Mouse (Mus musculus): ENCODE measurements around the gene Adamts9. TPM values are rescaled to one million over a fixed set of nuclear protein-coding genes. Genes with fewer than 3 reads are reported as not detected.

Adamts9 gene
- polyA plus RNA-seq (2012; rRNA removed) = 1.7 and 2.0 TPM in 2 replicates

- no peak for TF ChIP-seq POLR2A (IDR thresholded peaks at IDR 0.05; ENCODE audit: borderline replicate concordance, insufficient read depth, low read length)
- WGBS = under 1% methylated on average over 66 of the region's 68 CpGs
- Histone ChIP-seq H3K27me3 (ENCODE audit: control insufficient read depth, insufficient read depth, low read length) (no peaks in the 10 kb centered on the region; the same call in 1 of the 2 replicates), H3K27ac (ENCODE audit: insufficient read depth, low read length) (no peak within 1 kb of the TSS), H3K4me3 (replicated peaks; ENCODE audit: insufficient read depth, low read depth, low read length) (peak within 1 kb of the TSS; percentile 45), H3K4me1 (ENCODE audit: control insufficient read depth, insufficient read depth, low read length) (no peaks in the 10 kb centered on the region)
- peak; percentile 21 to 26 for DNase-seq
These were observed at the start of gene Adamts9 for GRCm38 (mm10) chr6:92943057-92943781. TSS of gene Adamts9 (minus strand) at chr6:92943492.

GRCm38 (mm10) chr6:92991616-92992015, 48.3 kb upstream of the Adamts9 start:
- DNase-seq = no peak
- TF ChIP-seq POLR2A (IDR thresholded peaks at IDR 0.05; ENCODE audit: borderline replicate concordance, insufficient read depth, low read length) (no peak), CTCF (IDR thresholded peaks at IDR 0.05; ENCODE audit: borderline replicate concordance, insufficient read depth, low read depth, low read length) (no peak)
- Histone ChIP-seq H3K4me3 (replicated peaks; ENCODE audit: insufficient read depth, low read depth, low read length) (no peak overlapping the region), H3K27me3 (ENCODE audit: control insufficient read depth, insufficient read depth, low read length) (no peaks in the 10 kb centered on the region), H3K4me1 (ENCODE audit: control insufficient read depth, insufficient read depth, low read length) (no peaks in the 10 kb centered on the region), H3K27ac (ENCODE audit: insufficient read depth, low read length) (no peak overlapping the region)
- 12% methylated on average over 1 of the region's 1 CpGs for WGBS

GRCm38 (mm10) chr6:92988620-92988998, 45.3 kb upstream of the Adamts9 start:
- Histone ChIP-seq H3K27ac (ENCODE audit: insufficient read depth, low read length) (no peak overlapping the region), H3K4me3 (replicated peaks; ENCODE audit: insufficient read depth, low read depth, low read length) (no peak overlapping the region), H3K4me1 (ENCODE audit: control insufficient read depth, insufficient read depth, low read length) (no peaks in the 10 kb centered on the region), H3K27me3 (ENCODE audit: control insufficient read depth, insufficient read depth, low read length) (no peaks in the 10 kb centered on the region)
- 90% methylated on average over 10 of the region's 10 CpGs for WGBS
- TF ChIP-seq CTCF (IDR thresholded peaks at IDR 0.05; ENCODE audit: borderline replicate concordance, insufficient read depth, low read depth, low read length) (no peak), POLR2A (IDR thresholded peaks at IDR 0.05; ENCODE audit: borderline replicate concordance, insufficient read depth, low read length) (no peak)
- no peak for DNase-seq

- TF ChIP-seq POLR2A (IDR thresholded peaks at IDR 0.05; ENCODE audit: borderline replicate concordance, insufficient read depth, low read length) (no peak), CTCF (IDR thresholded peaks at IDR 0.05; ENCODE audit: borderline replicate concordance, insufficient read depth, low read depth, low read length) (no peak)
- WGBS = 82% methylated on average over 14 of the region's 14 CpGs
These were observed 44.7 kb upstream of the Adamts9 start for GRCm38 (mm10) chr6:92987846-92988619.

DNA sequence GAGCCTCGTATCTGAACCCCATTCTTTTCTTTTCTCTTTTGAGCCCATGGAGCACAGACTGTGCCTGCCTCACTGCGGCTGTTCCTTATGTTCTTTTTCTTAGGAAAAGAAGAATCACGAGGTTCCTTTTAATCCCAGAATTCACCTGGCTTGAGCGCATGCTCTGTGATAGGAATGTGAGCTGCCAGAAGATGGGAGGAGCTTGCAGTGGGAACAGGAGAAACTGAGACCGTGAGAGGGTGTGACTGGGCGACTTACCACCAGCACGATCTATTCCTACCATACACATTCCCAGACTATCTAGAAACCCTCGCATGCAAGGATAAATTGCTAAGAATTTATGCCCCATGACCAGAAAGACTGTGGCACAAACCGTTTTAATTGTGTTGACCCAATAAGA, 44.1 kb upstream of the Adamts9 start:
- Histone ChIP-seq H3K4me1 (ENCODE audit: control insufficient read depth, insufficient read depth, low read length) (no peaks in the 10 kb centered on the region), H3K4me3 (replicated peaks; ENCODE audit: insufficient read depth, low read depth, low read length) (no peak overlapping the region), H3K27me3 (ENCODE audit: control insufficient read depth, insufficient read depth, low read length) (no peaks in the 10 kb centered on the region), H3K27ac (ENCODE audit: insufficient read depth, low read length) (no peak overlapping the region)
- 89% methylated on average over 9 of the region's 9 CpGs for WGBS
- DNase-seq = no peak
- TF ChIP-seq CTCF (IDR thresholded peaks at IDR 0.05; ENCODE audit: borderline replicate concordance, insufficient read depth, low read depth, low read length) (no peak), POLR2A (IDR thresholded peaks at IDR 0.05; ENCODE audit: borderline replicate concordance, insufficient read depth, low read length) (no peak)

More at GRCm38 (mm10) chr6:92987846-92988619, 44.7 kb upstream of the Adamts9 start:
- Histone ChIP-seq H3K4me1 (ENCODE audit: control insufficient read depth, insufficient read depth, low read length) (no peaks in the 10 kb centered on the region), H3K27ac (ENCODE audit: insufficient read depth, low read length) (no peak overlapping the region), H3K27me3 (ENCODE audit: control insufficient read depth, insufficient read depth, low read length) (no peaks in the 10 kb centered on the region), H3K4me3 (replicated peaks; ENCODE audit: insufficient read depth, low read depth, low read length) (no peak overlapping the region)
- DNase-seq = no peak

- no peak overlapping the region for H3K27ac ChIP-seq (ENCODE audit: insufficient read depth, low read length)
- no peak for DNase-seq
- no peaks in the 10 kb centered on the region for H3K4me1 ChIP-seq (ENCODE audit: control insufficient read depth, insufficient read depth, low read length)
- no peak overlapping the region for H3K4me3 ChIP-seq (replicated peaks; ENCODE audit: insufficient read depth, low read depth, low read length)
- H3K27me3 ChIP-seq (ENCODE audit: control insufficient read depth, insufficient read depth, low read length) = no peaks in the 10 kb centered on the region; the same call in 1 of the 2 replicates
- TF ChIP-seq CTCF (IDR thresholded peaks at IDR 0.05; ENCODE audit: borderline replicate concordance, insufficient read depth, low read depth, low read length) (no peak), POLR2A (IDR thresholded peaks at IDR 0.05; ENCODE audit: borderline replicate concordance, insufficient read depth, low read length) (no peak)
- WGBS = 55% methylated on average over 7 of the region's 7 CpGs
These were observed 40.1 kb upstream of the Adamts9 start for GRCm38 (mm10) chr6:92983421-92983820.

GRCm38 (mm10) chr6:92981451-92982186, 38.3 kb upstream of the Adamts9 start:
- no peak overlapping the region for H3K27ac ChIP-seq (ENCODE audit: insufficient read depth, low read length)
- WGBS = 87% methylated on average over 7 of the region's 7 CpGs
- no peaks in the 10 kb centered on the region; the same call in 1 of the 2 replicates for H3K27me3 ChIP-seq (ENCODE audit: control insufficient read depth, insufficient read depth, low read length)
- H3K4me1 ChIP-seq (ENCODE audit: control insufficient read depth, insufficient read depth, low read length) = no peaks in the 10 kb centered on the region
- no peak for TF ChIP-seq CTCF (IDR thresholded peaks at IDR 0.05; ENCODE audit: borderline replicate concordance, insufficient read depth, low read depth, low read length)
- no peak for TF ChIP-seq POLR2A (IDR thresholded peaks at IDR 0.05; ENCODE audit: borderline replicate concordance, insufficient read depth, low read length)
- no peak for DNase-seq
- H3K4me3 ChIP-seq (replicated peaks; ENCODE audit: insufficient read depth, low read depth, low read length) = no peak overlapping the region

Measured in cerebellum, adult 2 months (tissue).